Mouse (Mus musculus): ENCODE measurements around the gene Gfpt1. TPM values are rescaled to one million over a fixed set of nuclear protein-coding genes. Genes with fewer than 3 reads are reported as not detected.

Gene Gfpt1
- polyA plus RNA-seq, 1 experiment from 2014 or later = 22.6 TPM

DNA sequence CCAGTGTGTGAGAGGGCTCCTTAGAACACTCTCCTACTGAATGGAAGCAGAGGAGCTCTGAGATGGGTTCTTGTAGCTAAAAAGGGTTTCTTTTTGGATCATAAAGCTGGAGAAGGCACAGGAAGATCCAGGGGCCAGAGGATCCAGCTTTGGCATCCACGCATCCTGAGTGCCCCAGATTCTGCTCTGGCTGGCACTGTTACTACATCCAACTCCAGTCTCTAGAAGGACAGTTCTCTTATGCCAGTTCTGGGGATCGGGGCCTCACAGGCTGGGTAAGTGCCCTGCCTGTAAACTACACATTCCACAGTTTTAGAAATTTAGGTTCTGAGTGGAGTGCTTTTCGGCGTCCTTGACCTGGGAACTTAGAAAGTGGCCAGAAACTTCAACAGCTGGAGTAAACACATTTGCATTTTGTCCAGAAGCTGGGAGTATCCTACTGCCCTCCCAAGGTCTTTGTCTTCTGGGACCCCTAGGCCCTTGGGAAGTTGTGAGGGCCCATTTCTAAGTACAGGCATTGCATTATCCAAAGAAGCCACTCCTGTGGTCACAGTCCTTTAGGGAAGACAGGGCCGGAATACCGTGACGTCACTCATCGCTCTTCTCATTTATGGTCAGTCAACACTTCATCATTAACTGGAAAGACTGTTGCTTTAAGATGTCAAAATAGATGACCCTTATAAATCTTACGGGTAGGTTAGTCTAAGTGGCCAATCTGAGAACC, 57.8 kb downstream of the Gfpt1 start:
- H3K4me1 ChIP-seq (replicated peaks; ENCODE audit: control insufficient read depth, insufficient read depth, low read length) = peaks cover 14% of the 10 kb centered on the region; the same call in 1 of the 2 replicates
- no peak overlapping the region for H3K4me2 ChIP-seq (ENCODE audit: low read length)
- H3K9me3 ChIP-seq (ENCODE audit: control insufficient read depth, low read length) = no peaks in the 10 kb centered on the region
- 80% methylated on average over 9 of the region's 9 CpGs for WGBS
- H3K27ac ChIP-seq (ENCODE audit: low read depth) = peak overlapping the region; percentile 61
- no peaks in the 10 kb centered on the region for H3K36me3 ChIP-seq (ENCODE audit: control insufficient read depth, insufficient read depth, low read length)
- no peak overlapping the region for H3K4me3 ChIP-seq (ENCODE audit: low read depth, low read length)
- DNase-seq (ENCODE audit: low spot score) = no peak
- H3K9ac ChIP-seq (ENCODE audit: low read length) = no peak overlapping the region
- no peaks in the 10 kb centered on the region for H3K27me3 ChIP-seq (replicated peaks; ENCODE audit: control insufficient read depth, insufficient read depth, low read length)
- no peak for ATAC-seq (replicated peaks; ENCODE audit: low FRiP score, low TSS enrichment, low read depth)

DNA sequence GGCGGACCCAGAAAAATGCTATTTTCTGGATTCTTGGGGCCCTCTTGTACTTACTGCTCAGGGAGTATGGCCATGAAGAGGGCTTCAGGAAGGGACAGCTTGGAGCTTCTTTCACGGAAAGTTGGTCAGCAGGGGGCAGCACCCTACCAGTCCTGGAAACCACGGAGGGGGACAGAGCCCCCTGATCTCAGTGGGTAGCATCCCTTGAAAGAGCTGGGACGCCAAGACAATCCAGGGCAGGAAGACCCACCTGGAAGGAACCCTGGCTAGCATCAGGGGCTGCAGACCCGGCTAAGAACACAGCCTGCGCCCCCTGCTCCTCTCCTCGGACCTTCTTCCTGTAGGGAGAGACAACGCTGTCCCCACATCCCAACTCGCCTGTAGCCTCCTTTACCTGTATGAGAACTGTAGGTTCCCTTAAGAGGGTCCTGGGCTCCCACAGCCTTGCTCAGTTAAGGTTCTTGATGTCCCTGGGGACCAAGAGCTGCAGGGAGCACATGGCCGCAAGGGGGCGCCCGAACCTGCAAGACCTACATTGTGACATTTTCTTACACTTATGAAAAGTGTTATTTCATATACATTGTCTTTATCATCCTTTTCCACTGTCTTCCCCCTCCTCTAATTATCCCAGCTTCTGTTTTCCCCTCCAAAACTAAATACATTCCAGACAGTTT, 58.8 kb downstream of the Gfpt1 start:
- Histone ChIP-seq H3K9ac (ENCODE audit: low read length) (peak overlapping the region; percentile 10; the same call in 1 of the 2 replicates), H3K36me3 (ENCODE audit: control insufficient read depth, insufficient read depth, low read length) (no peaks in the 10 kb centered on the region), H3K4me2 (ENCODE audit: low read length) (peak overlapping the region; percentile 41), H3K4me1 (replicated peaks; ENCODE audit: control insufficient read depth, insufficient read depth, low read length) (peaks cover 14% of the 10 kb centered on the region; the same call in 1 of the 2 replicates), H3K9me3 (ENCODE audit: control insufficient read depth, low read length) (no peaks in the 10 kb centered on the region), H3K4me3 (ENCODE audit: low read depth, low read length) (0 out of 2 replicates have a peak overlapping the region, but pooled peaks have one; percentile 3), H3K27ac (ENCODE audit: low read depth) (no peak overlapping the region), H3K27me3 (replicated peaks; ENCODE audit: control insufficient read depth, insufficient read depth, low read length) (no peaks in the 10 kb centered on the region)
- ATAC-seq (replicated peaks; ENCODE audit: low FRiP score, low TSS enrichment, low read depth) (peak; percentile 69), DNase-seq (ENCODE audit: low spot score) (peak; percentile 96)
- 11% methylated on average over 12 of the region's 12 CpGs for WGBS

DNA sequence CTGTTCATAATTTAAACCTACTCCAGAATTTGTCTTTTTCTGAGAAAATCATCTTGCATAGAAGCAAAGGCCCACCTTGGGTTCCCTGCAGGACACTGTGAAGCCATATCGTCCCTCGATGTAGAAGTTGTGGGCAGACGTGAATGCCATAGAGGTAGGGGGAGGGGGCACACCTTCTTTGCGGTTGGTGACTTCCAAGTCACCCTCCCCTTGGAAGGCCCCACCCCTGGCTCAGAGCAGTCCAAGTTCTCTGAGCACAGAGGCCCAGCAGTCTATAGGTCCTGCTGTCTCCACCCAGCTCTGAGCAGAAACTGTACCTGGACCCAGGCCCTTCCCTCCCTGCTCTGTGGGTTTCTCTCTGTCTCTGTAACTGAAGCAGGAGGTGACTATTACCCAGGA, 59.3 kb downstream of the Gfpt1 start:
- Histone ChIP-seq H3K27ac (ENCODE audit: low read depth) (no peak overlapping the region), H3K27me3 (replicated peaks; ENCODE audit: control insufficient read depth, insufficient read depth, low read length) (no peaks in the 10 kb centered on the region), H3K9ac (ENCODE audit: low read length) (no peak overlapping the region), H3K9me3 (ENCODE audit: control insufficient read depth, low read length) (no peaks in the 10 kb centered on the region), H3K4me3 (ENCODE audit: low read depth, low read length) (no peak overlapping the region), H3K4me1 (replicated peaks; ENCODE audit: control insufficient read depth, insufficient read depth, low read length) (peaks cover 14% of the 10 kb centered on the region; the same call in 1 of the 2 replicates), H3K36me3 (ENCODE audit: control insufficient read depth, insufficient read depth, low read length) (no peaks in the 10 kb centered on the region), H3K4me2 (ENCODE audit: low read length) (no peak overlapping the region)
- peak; percentile 55 for DNase-seq (ENCODE audit: low spot score)
- no peak for ATAC-seq (replicated peaks; ENCODE audit: low FRiP score, low TSS enrichment, low read depth)
- 27% methylated on average over 4 of the region's 4 CpGs for WGBS

DNA sequence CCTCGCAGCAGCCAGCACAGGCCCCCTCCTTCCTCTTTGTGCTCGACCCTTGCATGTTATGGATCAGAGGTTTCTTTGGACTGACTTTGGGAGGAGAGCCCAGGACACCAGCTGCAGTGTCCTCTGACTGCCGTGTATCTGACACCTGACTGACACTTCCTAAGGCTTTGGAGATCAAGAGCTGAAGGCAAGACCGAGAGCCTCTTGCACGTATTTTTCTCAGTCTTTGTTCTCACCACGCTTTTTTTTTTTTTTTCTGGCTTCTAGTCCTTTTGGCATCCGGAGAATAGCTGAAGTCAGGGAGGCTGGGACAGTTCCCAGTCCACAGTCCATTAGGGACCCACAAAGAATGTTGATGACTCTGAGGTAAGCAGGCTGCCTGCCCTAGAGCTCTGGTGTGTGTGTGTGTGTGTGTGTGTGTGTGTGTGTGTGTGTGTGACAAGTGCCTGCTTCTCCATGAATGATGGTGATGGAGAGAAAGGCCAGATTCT, 59.8 kb downstream of the Gfpt1 start:
- no peaks in the 10 kb centered on the region for H3K27me3 ChIP-seq (replicated peaks; ENCODE audit: control insufficient read depth, insufficient read depth, low read length)
- no peak overlapping the region for H3K4me2 ChIP-seq (ENCODE audit: low read length)
- no peaks in the 10 kb centered on the region for H3K36me3 ChIP-seq (ENCODE audit: control insufficient read depth, insufficient read depth, low read length)
- ATAC-seq (replicated peaks; ENCODE audit: low FRiP score, low TSS enrichment, low read depth) (no peak), DNase-seq (ENCODE audit: low spot score) (no peak)
- no peak overlapping the region for H3K4me3 ChIP-seq (ENCODE audit: low read depth, low read length)
- no peaks in the 10 kb centered on the region for H3K9me3 ChIP-seq (ENCODE audit: control insufficient read depth, low read length)
- H3K4me1 ChIP-seq (replicated peaks; ENCODE audit: control insufficient read depth, insufficient read depth, low read length) = peaks cover 14% of the 10 kb centered on the region; the same call in 1 of the 2 replicates
- H3K9ac ChIP-seq (ENCODE audit: low read length) = no peak overlapping the region
- no peak overlapping the region for H3K27ac ChIP-seq (ENCODE audit: low read depth)
- WGBS = 47% methylated on average over 7 of the region's 7 CpGs

DNA sequence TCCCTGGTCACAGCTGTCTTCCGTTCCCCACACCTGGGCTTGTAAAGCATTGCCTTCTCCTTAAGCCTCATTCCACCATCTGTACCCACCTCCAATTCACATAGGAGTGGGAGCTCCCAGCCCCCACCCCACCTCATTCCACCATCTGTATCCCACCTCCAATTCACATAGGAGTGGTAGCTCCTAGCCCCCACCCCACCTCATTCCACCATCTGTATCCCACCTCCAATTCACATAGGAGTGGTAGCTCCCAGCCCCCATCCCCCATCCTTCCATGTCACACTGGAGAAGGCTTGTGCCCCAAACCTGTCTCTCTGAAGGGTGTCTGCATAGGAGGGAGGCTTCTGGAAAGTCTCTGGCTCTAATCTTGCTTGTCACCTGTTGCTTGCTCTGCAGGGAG, 60.7 kb downstream of the Gfpt1 start:
- H3K27ac ChIP-seq (ENCODE audit: low read depth) = no peak overlapping the region
- H3K4me1 ChIP-seq (replicated peaks; ENCODE audit: control insufficient read depth, insufficient read depth, low read length) = peaks cover 14% of the 10 kb centered on the region; the same call in 1 of the 2 replicates
- no peak for ATAC-seq (replicated peaks; ENCODE audit: low FRiP score, low TSS enrichment, low read depth)
- DNase-seq (ENCODE audit: low spot score) = no peak
- H3K36me3 ChIP-seq (ENCODE audit: control insufficient read depth, insufficient read depth, low read length) = no peaks in the 10 kb centered on the region
- no peak overlapping the region for H3K9ac ChIP-seq (ENCODE audit: low read length)
- no peaks in the 10 kb centered on the region for H3K9me3 ChIP-seq (ENCODE audit: control insufficient read depth, low read length)
- no peaks in the 10 kb centered on the region for H3K27me3 ChIP-seq (replicated peaks; ENCODE audit: control insufficient read depth, insufficient read depth, low read length)
- H3K4me2 ChIP-seq (ENCODE audit: low read length) = no peak overlapping the region
- H3K4me3 ChIP-seq (ENCODE audit: low read depth, low read length) = no peak overlapping the region
- 71% methylated on average over 1 of the region's 1 CpGs for WGBS

DNA sequence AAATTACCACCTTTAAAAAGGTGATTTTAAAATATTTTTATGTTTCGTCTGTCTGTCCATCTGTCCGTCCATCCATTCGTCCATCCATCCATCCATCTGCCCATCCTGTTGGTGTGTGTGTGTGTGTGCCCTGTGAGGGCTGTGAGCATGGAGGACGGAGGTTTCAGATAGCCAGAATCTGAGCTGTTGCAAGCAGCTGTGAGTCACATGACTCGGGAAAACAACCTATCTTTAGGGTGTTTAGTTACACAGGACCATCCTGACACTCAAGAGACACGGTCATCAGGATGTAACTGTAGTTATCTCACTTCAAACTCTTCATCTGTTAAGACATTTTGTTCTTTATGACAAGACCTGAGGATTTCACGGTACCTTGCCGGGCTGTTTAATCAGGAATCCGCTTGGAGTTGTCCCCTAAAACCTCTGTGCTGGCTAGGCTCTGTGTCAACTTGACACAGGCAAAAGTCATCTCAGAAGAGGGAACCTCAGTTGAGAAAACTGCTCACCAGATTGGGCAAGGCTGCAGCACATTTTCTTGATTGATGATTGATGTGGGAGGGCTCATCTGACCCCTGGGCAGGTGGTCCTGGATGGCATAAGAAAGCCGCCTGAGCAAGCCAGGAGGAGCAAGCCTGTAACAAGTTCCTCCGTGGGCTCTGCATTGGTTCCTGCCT, 61.6 kb downstream of the Gfpt1 start, which contains the start of gene D6Ertd527e:
Gene D6Ertd527e (plus strand): TSS at position 624 of the 674 bp plus-strand sequence.
- DNase-seq (ENCODE audit: low spot score) = no peak
- Histone ChIP-seq H3K27ac (ENCODE audit: low read depth) (no peak within 1 kb of the TSS), H3K27me3 (replicated peaks; ENCODE audit: control insufficient read depth, insufficient read depth, low read length) (no peaks in the 10 kb centered on the region), H3K4me2 (ENCODE audit: low read length) (no peak within 1 kb of the TSS), H3K4me1 (replicated peaks; ENCODE audit: control insufficient read depth, insufficient read depth, low read length) (peaks cover 11% of the 10 kb centered on the region; the same call in 1 of the 2 replicates), H3K9me3 (ENCODE audit: control insufficient read depth, low read length) (no peaks in the 10 kb centered on the region), H3K4me3 (ENCODE audit: low read depth, low read length) (no peak within 1 kb of the TSS), H3K9ac (ENCODE audit: low read length) (no peak within 1 kb of the TSS), H3K36me3 (ENCODE audit: control insufficient read depth, insufficient read depth, low read length) (no peaks in the 10 kb centered on the region)
- WGBS = 72% methylated on average over 11 of the region's 11 CpGs
- ATAC-seq (replicated peaks; ENCODE audit: low FRiP score, low TSS enrichment, low read depth) = no peak

DNA sequence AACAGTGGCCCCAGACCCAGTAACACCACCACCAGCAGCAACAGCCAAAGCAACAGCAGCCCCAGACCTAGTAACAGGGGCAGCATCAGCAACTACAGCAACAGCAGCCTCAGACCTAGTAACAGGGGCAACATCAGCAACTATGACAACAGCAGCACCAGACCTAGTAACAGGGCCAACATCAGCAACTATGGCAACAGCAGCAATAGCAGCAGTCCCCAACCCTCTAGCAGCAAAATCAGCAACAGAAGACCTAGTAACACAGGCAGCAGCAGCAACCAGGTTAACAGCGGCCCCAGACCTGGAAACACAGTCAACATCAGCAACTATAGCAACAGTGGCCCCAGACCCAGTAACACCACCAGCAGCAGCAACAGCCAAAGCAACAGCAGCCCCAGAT, 68.8 kb downstream of the Gfpt1 start:
- WGBS = 77% methylated on average over 1 of the region's 1 CpGs
- Histone ChIP-seq H3K27ac (ENCODE audit: low read depth) (no peak overlapping the region), H3K9ac (ENCODE audit: low read length) (no peak overlapping the region), H3K4me3 (ENCODE audit: low read depth, low read length) (no peak overlapping the region), H3K36me3 (ENCODE audit: control insufficient read depth, insufficient read depth, low read length) (no peaks in the 10 kb centered on the region), H3K4me2 (ENCODE audit: low read length) (no peak overlapping the region), H3K27me3 (replicated peaks; ENCODE audit: control insufficient read depth, insufficient read depth, low read length) (no peaks in the 10 kb centered on the region), H3K4me1 (replicated peaks; ENCODE audit: control insufficient read depth, insufficient read depth, low read length) (no peaks in the 10 kb centered on the region), H3K9me3 (ENCODE audit: control insufficient read depth, low read length) (no peaks in the 10 kb centered on the region)
- no peak for ATAC-seq (replicated peaks; ENCODE audit: low FRiP score, low TSS enrichment, low read depth)
- DNase-seq (ENCODE audit: low spot score) = no peak

DNA sequence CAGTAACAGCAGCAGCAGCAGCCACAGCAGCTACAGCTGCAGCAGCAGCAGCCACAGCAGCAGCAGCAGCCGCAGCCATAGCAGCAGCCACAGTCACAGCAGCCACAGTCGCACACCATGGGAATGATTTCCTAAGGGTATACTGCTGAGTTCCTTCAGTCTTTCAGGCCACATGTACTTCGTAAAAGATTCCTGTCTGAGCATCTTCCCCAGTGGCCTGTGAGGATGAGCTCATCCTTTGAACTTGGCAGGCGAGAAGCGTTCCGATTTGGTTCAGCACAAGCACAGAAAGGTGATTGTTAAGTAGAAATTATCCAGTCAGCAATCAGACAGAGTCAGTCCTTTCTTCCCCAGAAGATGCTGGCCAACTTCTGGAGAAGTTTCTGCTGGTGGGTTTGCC, 69.5 kb downstream of the Gfpt1 start:
- H3K4me1 ChIP-seq (replicated peaks; ENCODE audit: control insufficient read depth, insufficient read depth, low read length) = no peaks in the 10 kb centered on the region
- no peak overlapping the region for H3K9ac ChIP-seq (ENCODE audit: low read length)
- no peaks in the 10 kb centered on the region for H3K9me3 ChIP-seq (ENCODE audit: control insufficient read depth, low read length)
- H3K4me2 ChIP-seq (ENCODE audit: low read length) = no peak overlapping the region
- no peaks in the 10 kb centered on the region for H3K27me3 ChIP-seq (replicated peaks; ENCODE audit: control insufficient read depth, insufficient read depth, low read length)
- no peak for DNase-seq (ENCODE audit: low spot score)
- no peak overlapping the region for H3K4me3 ChIP-seq (ENCODE audit: low read depth, low read length)
- 66% methylated on average over 6 of the region's 6 CpGs for WGBS
- H3K27ac ChIP-seq (ENCODE audit: low read depth) = no peak overlapping the region
- H3K36me3 ChIP-seq (ENCODE audit: control insufficient read depth, insufficient read depth, low read length) = no peaks in the 10 kb centered on the region
- ATAC-seq (replicated peaks; ENCODE audit: low FRiP score, low TSS enrichment, low read depth) = no peak

All from intestine, embryonic 14.5 days (tissue).